Mouse (Mus musculus): ENCODE results near the gene Hectd1.

The Hectd1 gene

GRCm38 (mm10) chr12:51844771-51845256, 15.5 kb upstream of the Hectd1 start:
- in situ Hi-C loops (cut with MboI, MseI), result no loop called here

- in situ Hi-C loops (cut with MboI, MseI), result no loop called here
Measured at GRCm38 (mm10) chr12:51843576-51844520, 14.5 kb upstream of the Hectd1 start.

GRCm38 (mm10) chr12:51842081-51842864, 12.9 kb upstream of the Hectd1 start:
- in situ Hi-C loops (cut with MboI, MseI), result no loop called here

- in situ Hi-C loops (cut with MboI, MseI), result no loop called here
Measured at GRCm38 (mm10) chr12:51839856-51840255, 10.5 kb upstream of the Hectd1 start.

- in situ Hi-C loops (cut with MboI, MseI), result no loop called here
Measured at GRCm38 (mm10) chr12:51835219-51835618, 5.9 kb upstream of the Hectd1 start.

- in situ Hi-C loops (cut with MboI, MseI), result no loop called here
Measured at GRCm38 (mm10) chr12:51831931-51832330, 2.6 kb upstream of the Hectd1 start.

GRCm38 (mm10) chr12:51831296-51831695, 2.0 kb upstream of the Hectd1 start:
- in situ Hi-C loops (cut with MboI, MseI), result no loop called here

- in situ Hi-C loops (cut with MboI, MseI), result no loop called here
Measured at GRCm38 (mm10) chr12:51830671-51831070, 1.3 kb upstream of the Hectd1 start.

- in situ Hi-C loops (cut with MboI, MseI), result no loop called here
Measured at GRCm38 (mm10) chr12:51830077-51830402, 704 bp upstream of the Hectd1 start.

- in situ Hi-C loops (cut with MboI, MseI), result loop anchor here (10.0 kb wide), 1 partner anchor 176 kb away; the partner anchor contains the start of gene Dtd2
Measured at GRCm38 (mm10) chr12:51828716-51829289, 533 bp downstream of the Hectd1 start.

- in situ Hi-C loops (cut with MboI, MseI), result loop anchor here (10.0 kb wide), 1 partner anchor 177 kb away; the partner anchor contains the start of gene Dtd2
Measured at GRCm38 (mm10) chr12:51827958-51828650, 1.2 kb downstream of the Hectd1 start.

GRCm38 (mm10) chr12:51825338-51825737, 4.0 kb downstream of the Hectd1 start:
- in situ Hi-C loops (cut with MboI, MseI), result loop anchor here (10.0 kb wide), 1 partner anchor 179 kb away; the partner anchor contains the start of gene Dtd2

GRCm38 (mm10) chr12:51823311-51823710, 6.0 kb downstream of the Hectd1 start:
- in situ Hi-C loops (cut with MboI, MseI), result loop anchor here (10.0 kb wide), 1 partner anchor 181 kb away; the partner anchor contains the start of gene Dtd2

- in situ Hi-C loops (cut with MboI, MseI), result loop anchor here (10.0 kb wide), 1 partner anchor 182 kb away; the partner anchor contains the start of gene Dtd2
Measured at GRCm38 (mm10) chr12:51822861-51823260, 6.5 kb downstream of the Hectd1 start.

GRCm38 (mm10) chr12:51822236-51822635, 7.1 kb downstream of the Hectd1 start:
- in situ Hi-C loops (cut with MboI, MseI), result loop anchor here (10.0 kb wide), 1 partner anchor 183 kb away; the partner anchor contains the start of gene Dtd2

GRCm38 (mm10) chr12:51821256-51821655, 8.1 kb downstream of the Hectd1 start:
- in situ Hi-C loops (cut with MboI, MseI), result loop anchor here (10.0 kb wide), 1 partner anchor 184 kb away; the partner anchor contains the start of gene Dtd2

GRCm38 (mm10) chr12:51819951-51820498, 9.3 kb downstream of the Hectd1 start:
- in situ Hi-C loops (cut with MboI, MseI), result loop anchor here (10.0 kb wide), 1 partner anchor 185 kb away; the partner anchor contains the start of gene Dtd2

- in situ Hi-C loops (cut with MboI, MseI), result no loop called here
Measured at GRCm38 (mm10) chr12:51817815-51818613, 11.3 kb downstream of the Hectd1 start.

- in situ Hi-C loops (cut with MboI, MseI), result loop anchor here (5.0 kb wide), 1 partner anchor 71 kb away; no protein-coding TSS in a partner anchor
Measured at GRCm38 (mm10) chr12:51811388-51812140, 17.8 kb downstream of the Hectd1 start.

All from regulatory T cell (primary cell).